Mouse (Mus musculus) midbrain, embryonic 15.5 days (tissue): ENCODE measurements around the gene Wrap73. TPM values are rescaled to one million over a fixed set of nuclear protein-coding genes. Genes with fewer than 3 reads are reported as not detected.

Experiments used
- ATAC-seq: fragments of 200-750 bp; cut with Nextera tagmentation; replicated peaks from 2 replicates; pipeline ENCODE4 v1.8.0; 2017; ENCODE audit warnings: moderate TSS enrichment
- H3K27ac ChIP-seq: fragments of 300-500 bp; sonication (generic); 2 replicates; pipeline ENCODE4 v1.5.1; 2015; ENCODE audit warnings: mild to moderate bottlenecking, inconsistent platforms
- H3K27me3 ChIP-seq: fragments of 300-500 bp; sonication (generic); replicated peaks from 2 replicates; pipeline ENCODE4 v1.6.1; 2015; ENCODE audit warnings: inconsistent platforms
- H3K36me3 ChIP-seq: fragments of 300-500 bp; sonication (generic); replicated peaks from 2 replicates; pipeline ENCODE4 v1.6.1; 2015; ENCODE audit warnings: inconsistent platforms
- H3K4me1 ChIP-seq: fragments of 300-500 bp; sonication (generic); 2 replicates; pipeline ENCODE4 v1.6.1; 2015; ENCODE audit warnings: inconsistent platforms
- H3K4me2 ChIP-seq: fragments of 300-500 bp; sonication (generic); 2 replicates; pipeline ENCODE4 v1.6.1; 2015; ENCODE audit warnings: inconsistent platforms, mild to moderate bottlenecking, moderate library complexity
- H3K4me3 ChIP-seq: fragments of 300-500 bp; sonication (generic); 2 replicates; pipeline ENCODE4 v1.5.1; 2015; ENCODE audit warnings: mild to moderate bottlenecking, inconsistent platforms
- H3K9ac ChIP-seq: fragments of 300-500 bp; sonication (generic); 2 replicates; pipeline ENCODE4 v1.6.1; 2015; ENCODE audit warnings: mild to moderate bottlenecking, inconsistent platforms
- H3K9me3 ChIP-seq: fragments of 300-500 bp; sonication (generic); 2 replicates; pipeline ENCODE4 v1.6.1; 2016; ENCODE audit warnings: inconsistent platforms
- WGBS: fragments of 180-500 bp; shearing (Covaris S2); methylation state at CpG from one replicate; pipeline ENCODE4 v1.1.7; 2015; ENCODE audit warnings: mixed read lengths; 5-methylcytosine and 5-hydroxymethylcytosine counted together
- polyA plus RNA-seq: library from polyadenylated mRNA; unstranded; fragments of >200 nt; fragmentation: Nextera tagmentation; extraction: Ambion mirVana; gene quantifications from 2 replicates; pipeline ENCODE4 v1.2.1, GENCODE M21; 2015

Gene Wrap73
- 46.6 and 53.9 TPM in 2 replicates for polyA plus RNA-seq

DNA sequence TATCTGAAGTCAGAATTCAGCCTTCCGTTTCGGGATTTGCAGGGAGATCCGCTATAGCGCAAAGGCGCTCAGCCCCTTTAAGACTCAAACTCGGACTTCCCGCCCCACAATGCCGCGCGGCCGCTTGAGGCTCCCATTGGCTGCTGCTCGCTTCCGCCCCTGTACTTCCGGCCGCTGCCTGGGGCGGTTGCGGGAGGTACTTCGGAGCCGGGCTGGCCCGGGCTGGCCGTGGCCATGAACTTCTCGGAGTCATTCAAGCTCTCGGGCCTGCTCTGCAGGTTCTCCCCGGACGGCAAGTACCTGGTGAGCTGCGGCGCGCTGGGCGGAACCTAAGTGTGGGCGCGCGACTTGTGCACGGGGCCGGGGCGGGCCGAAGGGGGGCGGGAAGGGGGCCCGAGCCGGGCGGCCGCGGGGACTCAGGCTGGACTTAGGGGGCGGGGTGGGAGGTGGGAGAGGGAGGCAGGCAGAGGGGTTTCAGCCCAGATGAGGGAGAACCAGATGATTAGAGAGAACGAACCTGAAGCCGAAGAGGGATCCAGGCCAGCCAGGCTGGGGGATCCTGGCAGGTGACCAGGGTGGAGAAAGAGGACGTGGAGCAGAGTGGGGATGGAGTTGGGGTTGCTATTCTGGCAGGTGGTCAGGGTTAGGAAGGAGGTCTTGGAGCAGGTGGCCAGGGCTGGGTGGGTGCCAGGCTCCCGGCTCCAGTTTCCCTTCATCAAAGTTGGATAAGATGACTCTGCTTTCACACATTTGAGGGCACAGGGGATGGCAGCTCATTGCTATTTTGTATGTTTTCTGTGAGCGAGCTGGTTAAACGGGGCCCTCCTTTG, at the start of gene Wrap73:
Wrap73 (plus strand) TSS at position 162 of the 830 bp plus-strand sequence.
- WGBS: 2% methylated on average over 49 of the region's 49 CpGs
- Histone ChIP-seq H3K27me3 (peaks cover 38% of the 10 kb centered on the region), H3K9me3 (no peaks in the 10 kb centered on the region), H3K4me1 (peaks cover 36% of the 10 kb centered on the region), H3K4me3 (peak within 1 kb of the TSS; percentile 97), H3K4me2 (peak within 1 kb of the TSS; percentile 94), H3K27ac (peak within 1 kb of the TSS; percentile 87), H3K9ac (peak within 1 kb of the TSS; percentile 59), H3K36me3 (peaks cover 8% of the 10 kb centered on the region; the same call in 1 of the 2 replicates)
- peak; percentile 97 for ATAC-seq

DNA sequence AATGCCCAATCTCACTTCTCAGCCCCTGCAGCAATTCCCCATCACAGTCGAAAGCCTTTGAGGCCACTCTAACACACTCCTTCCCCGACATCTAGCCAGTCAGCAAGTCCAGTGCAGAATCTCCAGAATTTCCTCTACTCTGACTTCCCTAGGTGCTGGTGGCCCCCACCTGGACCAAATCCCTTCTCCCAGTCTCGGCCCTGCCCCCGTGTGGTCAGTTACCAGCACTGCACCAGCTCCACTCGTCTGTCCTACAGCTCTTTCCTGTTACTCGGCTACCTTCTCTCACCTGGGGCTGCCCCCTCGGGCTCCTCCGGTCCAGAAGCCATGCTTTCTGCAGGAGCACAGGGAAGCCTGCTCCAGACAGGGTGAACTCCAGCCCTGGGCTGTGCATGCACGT, 49.0 kb upstream of the Wrap73 start:
- no peaks in the 10 kb centered on the region for H3K36me3 ChIP-seq
- WGBS: 30% methylated on average over 9 of the region's 9 CpGs
- H3K9me3 ChIP-seq: no peaks in the 10 kb centered on the region
- H3K4me3 ChIP-seq: no peak overlapping the region
- no peak overlapping the region for H3K9ac ChIP-seq
- H3K27me3 ChIP-seq: no peaks in the 10 kb centered on the region
- no peak overlapping the region for H3K4me2 ChIP-seq
- no peak overlapping the region for H3K27ac ChIP-seq
- no peaks in the 10 kb centered on the region for H3K4me1 ChIP-seq
- no peak for ATAC-seq

DNA sequence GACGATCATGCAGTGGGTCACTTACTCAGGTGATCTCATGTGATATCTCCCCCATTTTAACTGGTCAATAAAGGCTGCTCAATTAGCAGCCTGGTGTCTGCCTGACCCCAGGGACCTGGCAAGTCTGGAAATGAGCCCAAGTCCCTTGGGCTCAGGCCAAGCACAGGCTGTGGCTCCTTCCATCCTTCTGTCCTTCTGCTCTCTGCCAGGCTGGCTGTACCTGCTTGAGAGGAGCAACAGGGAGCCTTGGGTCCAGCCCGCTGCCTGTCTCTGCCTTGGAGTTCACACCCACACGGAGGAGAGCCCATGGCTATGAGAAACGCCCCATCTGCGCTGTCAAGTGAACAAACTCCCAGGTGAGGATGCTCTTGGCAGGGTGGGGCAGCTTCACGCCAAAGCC, 46.1 kb upstream of the Wrap73 start:
- Histone ChIP-seq H3K9ac (no peak overlapping the region), H3K9me3 (no peaks in the 10 kb centered on the region), H3K27ac (no peak overlapping the region), H3K4me3 (no peak overlapping the region), H3K4me1 (no peaks in the 10 kb centered on the region), H3K4me2 (no peak overlapping the region), H3K27me3 (no peaks in the 10 kb centered on the region), H3K36me3 (no peaks in the 10 kb centered on the region)
- 23% methylated on average over 6 of the region's 6 CpGs for WGBS
- ATAC-seq: no peak

DNA sequence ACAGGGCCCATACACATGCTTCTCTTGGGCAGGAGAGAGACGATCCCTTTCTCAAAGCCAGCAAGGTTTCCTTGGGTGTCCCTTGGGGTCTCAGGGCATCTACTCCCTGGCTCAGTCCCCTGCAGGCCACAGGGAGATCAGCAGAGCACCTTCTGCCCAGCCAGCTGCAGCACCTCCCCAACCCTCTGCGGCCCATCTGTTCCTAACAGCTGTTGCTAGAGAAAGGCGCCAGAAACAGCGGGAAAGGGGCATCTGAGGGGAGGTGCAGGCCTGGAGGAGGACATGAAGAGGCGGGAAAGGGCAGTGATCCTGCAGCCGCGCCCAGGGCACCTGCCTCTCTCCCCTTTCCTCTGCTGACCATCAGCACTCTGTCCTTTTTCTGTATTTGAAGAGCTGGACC, 42.8 kb upstream of the Wrap73 start:
- peaks cover 4% of the 10 kb centered on the region; the same call in 1 of the 2 replicates for H3K27me3 ChIP-seq
- no peak overlapping the region for H3K4me3 ChIP-seq
- WGBS: 55% methylated on average over 7 of the region's 7 CpGs
- H3K27ac ChIP-seq: no peak overlapping the region
- no peaks in the 10 kb centered on the region for H3K4me1 ChIP-seq
- no peaks in the 10 kb centered on the region for H3K36me3 ChIP-seq
- H3K9ac ChIP-seq: no peak overlapping the region
- H3K4me2 ChIP-seq: no peak overlapping the region
- ATAC-seq: no peak
- H3K9me3 ChIP-seq: no peaks in the 10 kb centered on the region

DNA sequence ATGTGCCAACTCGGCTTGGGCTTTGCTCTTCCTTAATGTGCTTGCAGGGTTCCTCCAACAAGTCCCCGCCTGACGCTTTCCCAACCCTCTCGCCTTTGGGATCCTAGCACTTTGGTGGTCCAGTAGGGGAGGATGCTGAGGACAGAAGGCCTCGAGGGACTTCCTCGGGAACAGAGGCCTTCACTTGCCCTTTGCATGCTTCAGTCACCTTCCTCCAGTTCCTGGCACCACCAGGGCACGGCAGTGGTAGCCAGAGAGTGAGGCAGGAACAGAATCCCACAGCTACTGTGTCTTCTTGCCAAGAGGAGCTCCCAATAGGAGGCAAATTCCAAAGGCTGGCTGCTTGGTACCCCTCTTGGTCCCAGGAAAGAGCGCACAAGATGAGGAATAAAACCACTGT, 38.8 kb upstream of the Wrap73 start:
- Histone ChIP-seq H3K9ac (no peak overlapping the region), H3K27ac (no peak overlapping the region), H3K4me3 (no peak overlapping the region), H3K4me1 (no peaks in the 10 kb centered on the region; the same call in 1 of the 2 replicates), H3K27me3 (peaks cover 7% of the 10 kb centered on the region; the same call in 1 of the 2 replicates), H3K4me2 (no peak overlapping the region), H3K36me3 (no peaks in the 10 kb centered on the region), H3K9me3 (no peaks in the 10 kb centered on the region)
- no peak for ATAC-seq
- WGBS: 81% methylated on average over 8 of the region's 8 CpGs

DNA sequence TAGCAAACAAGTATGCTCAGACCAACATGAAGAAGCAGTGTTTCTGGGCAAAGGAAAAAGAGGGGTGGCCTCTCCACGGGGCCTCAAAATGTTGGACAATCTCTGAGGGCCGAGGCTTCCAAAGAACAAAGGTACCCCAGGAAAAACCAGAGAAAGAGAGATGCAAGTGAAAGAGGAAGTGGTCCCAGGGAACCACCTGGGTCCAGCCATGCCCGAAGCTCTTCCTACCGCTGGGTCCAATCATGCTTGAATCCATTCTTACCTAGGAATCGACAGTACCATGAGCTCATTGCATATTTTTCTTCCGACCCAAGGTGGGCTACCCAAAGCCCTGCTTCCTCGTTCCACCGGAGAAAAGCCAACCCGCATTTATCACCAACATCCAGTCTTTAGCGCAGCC, 38.3 kb upstream of the Wrap73 start:
- WGBS: 88% methylated on average over 10 of the region's 10 CpGs
- no peaks in the 10 kb centered on the region for H3K36me3 ChIP-seq
- no peak overlapping the region for H3K4me3 ChIP-seq
- H3K4me2 ChIP-seq: no peak overlapping the region
- no peaks in the 10 kb centered on the region; the same call in 1 of the 2 replicates for H3K4me1 ChIP-seq
- no peak overlapping the region for H3K9ac ChIP-seq
- H3K9me3 ChIP-seq: no peaks in the 10 kb centered on the region
- no peak overlapping the region for H3K27ac ChIP-seq
- peaks cover 7% of the 10 kb centered on the region; the same call in 1 of the 2 replicates for H3K27me3 ChIP-seq
- no peak for ATAC-seq

DNA sequence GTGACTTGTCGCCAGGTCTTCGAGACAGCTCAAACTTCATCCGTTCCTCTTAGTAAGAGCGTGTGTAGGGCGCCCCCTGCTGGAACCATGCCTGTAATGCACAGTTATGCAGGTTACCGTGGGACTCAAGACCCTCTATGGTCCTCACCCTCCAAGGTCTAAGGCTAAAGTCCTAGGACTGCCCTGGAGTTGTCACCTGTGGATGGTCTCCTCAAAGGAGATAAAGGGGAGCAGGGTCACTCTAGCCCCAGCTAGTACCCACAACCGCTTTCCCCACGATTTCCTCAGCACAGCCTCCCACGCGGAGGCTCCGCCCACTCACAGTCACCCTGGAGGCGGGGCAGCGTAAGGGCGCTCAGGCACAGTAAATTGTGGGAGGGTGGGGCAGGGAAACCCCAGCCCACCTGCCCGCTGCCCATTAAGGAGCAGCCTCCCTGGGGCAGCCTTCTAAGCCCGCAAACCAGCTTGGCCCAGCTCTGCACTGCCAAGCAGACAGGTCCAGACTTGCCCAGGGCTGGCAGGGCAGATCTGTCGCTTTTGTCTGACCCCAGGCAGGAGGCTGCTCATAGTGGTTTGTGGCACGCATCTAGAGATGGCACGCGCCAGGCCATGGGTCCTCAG, 36.7 kb upstream of the Wrap73 start:
- Histone ChIP-seq H3K36me3 (no peaks in the 10 kb centered on the region), H3K9ac (no peak overlapping the region), H3K4me2 (peak overlapping the region; percentile 36), H3K9me3 (no peaks in the 10 kb centered on the region), H3K27me3 (peaks cover 7% of the 10 kb centered on the region; the same call in 1 of the 2 replicates), H3K4me1 (no peaks in the 10 kb centered on the region; the same call in 1 of the 2 replicates), H3K27ac (no peak overlapping the region), H3K4me3 (no peak overlapping the region; the same call in 1 of the 2 replicates)
- WGBS: 29% methylated on average over 20 of the region's 20 CpGs
- ATAC-seq: 0 out of 2 replicates have a peak, but pooled peaks have one; percentile 48

DNA sequence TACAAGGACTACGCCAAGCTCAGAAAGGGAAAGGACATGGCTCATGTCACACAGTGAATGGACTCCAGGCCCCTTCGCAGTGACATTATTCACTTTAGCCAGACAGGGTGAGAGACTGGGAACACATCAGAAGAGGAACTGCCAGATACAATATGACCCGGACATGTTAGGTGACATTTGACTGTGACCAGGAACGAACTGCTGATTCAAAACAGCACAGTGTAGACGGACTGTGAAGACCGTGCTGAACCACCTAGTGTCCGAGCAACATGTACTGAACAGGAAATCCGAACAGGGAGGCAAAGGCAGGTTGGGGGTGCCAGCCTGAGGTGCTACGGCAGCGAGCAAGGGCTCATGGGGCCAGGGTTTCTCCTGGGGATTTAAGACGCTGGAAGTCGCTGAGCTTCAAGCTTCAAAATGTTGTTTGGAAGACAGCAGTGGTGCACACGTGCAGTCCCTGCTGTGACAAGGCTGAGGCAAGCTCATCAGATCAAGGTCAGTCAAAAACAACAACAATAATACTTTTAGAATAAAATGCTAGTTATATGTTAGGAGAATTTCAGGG, 35.6 kb upstream of the Wrap73 start:
- H3K27me3 ChIP-seq: peaks cover 7% of the 10 kb centered on the region; the same call in 1 of the 2 replicates
- no peak overlapping the region for H3K4me3 ChIP-seq
- no peaks in the 10 kb centered on the region for H3K36me3 ChIP-seq
- WGBS: 76% methylated on average over 13 of the region's 13 CpGs
- no peaks in the 10 kb centered on the region for H3K9me3 ChIP-seq
- no peak overlapping the region for H3K9ac ChIP-seq
- no peak for ATAC-seq
- no peak overlapping the region for H3K4me2 ChIP-seq
- no peak overlapping the region for H3K27ac ChIP-seq
- H3K4me1 ChIP-seq: no peaks in the 10 kb centered on the region; the same call in 1 of the 2 replicates

DNA sequence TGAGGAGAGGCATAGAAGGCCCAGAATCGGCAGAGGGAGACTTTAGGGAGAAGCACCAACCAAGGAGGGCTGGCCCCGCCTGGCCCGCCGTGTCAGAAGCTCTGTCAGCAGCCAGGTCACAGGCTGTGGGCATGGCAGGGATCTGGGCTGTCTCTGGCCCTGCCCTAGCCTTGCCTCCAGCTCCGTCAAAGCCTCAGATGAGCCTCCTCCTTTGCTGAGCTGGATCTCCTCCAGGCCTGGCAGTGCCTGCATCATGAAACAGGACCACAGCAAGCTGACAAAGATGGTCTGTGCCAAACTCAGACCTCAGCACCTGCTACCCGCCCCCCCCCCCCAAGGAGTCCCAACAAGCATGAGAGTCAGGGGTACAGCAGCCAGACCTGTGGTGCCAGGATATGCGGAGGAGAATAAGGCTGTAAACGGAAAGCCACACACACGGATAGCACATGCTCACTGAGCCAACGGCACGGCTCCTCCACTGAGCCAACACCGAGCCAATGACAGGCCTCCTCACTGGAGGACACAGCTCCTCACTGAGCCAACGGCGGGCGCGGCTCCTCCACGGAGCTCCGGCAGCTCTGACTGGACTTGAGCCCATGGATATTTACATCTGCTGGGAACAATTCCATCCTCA, 32.8 kb upstream of the Wrap73 start:
- 58% methylated on average over 18 of the region's 18 CpGs for WGBS
- Histone ChIP-seq H3K4me2 (no peak overlapping the region), H3K27ac (no peak overlapping the region), H3K4me1 (no peaks in the 10 kb centered on the region; the same call in 1 of the 2 replicates), H3K27me3 (peaks cover 2% of the 10 kb centered on the region; the same call in 1 of the 2 replicates), H3K9ac (no peak overlapping the region), H3K9me3 (no peaks in the 10 kb centered on the region), H3K36me3 (no peaks in the 10 kb centered on the region), H3K4me3 (no peak overlapping the region)
- ATAC-seq: no peak

DNA sequence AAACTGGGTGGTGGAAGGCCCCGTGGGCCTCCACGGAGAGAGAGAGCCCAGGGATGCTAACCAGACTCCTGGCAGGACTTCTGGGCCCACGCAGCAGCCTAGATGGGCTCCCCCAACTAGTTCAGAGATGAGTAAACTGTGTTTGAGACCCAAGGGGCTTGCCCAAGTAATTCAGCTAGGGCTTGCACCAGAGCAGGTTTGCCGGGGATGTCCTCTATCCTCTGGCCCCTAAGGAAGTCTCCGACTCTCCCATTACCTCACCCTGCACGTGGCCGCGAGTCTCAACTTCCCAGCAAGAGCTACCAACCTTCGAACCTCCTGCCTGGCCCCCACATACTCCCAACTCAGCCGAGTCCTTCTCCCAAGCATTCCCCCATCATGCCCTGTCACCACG, 32.3 kb upstream of the Wrap73 start:
- H3K36me3 ChIP-seq: no peaks in the 10 kb centered on the region
- no peak overlapping the region for H3K4me3 ChIP-seq
- no peaks in the 10 kb centered on the region; the same call in 1 of the 2 replicates for H3K4me1 ChIP-seq
- no peak overlapping the region for H3K4me2 ChIP-seq
- H3K9me3 ChIP-seq: no peaks in the 10 kb centered on the region
- 82% methylated on average over 11 of the region's 11 CpGs for WGBS
- no peak for ATAC-seq
- H3K9ac ChIP-seq: no peak overlapping the region
- H3K27me3 ChIP-seq: peaks cover 2% of the 10 kb centered on the region; the same call in 1 of the 2 replicates
- no peak overlapping the region for H3K27ac ChIP-seq

DNA sequence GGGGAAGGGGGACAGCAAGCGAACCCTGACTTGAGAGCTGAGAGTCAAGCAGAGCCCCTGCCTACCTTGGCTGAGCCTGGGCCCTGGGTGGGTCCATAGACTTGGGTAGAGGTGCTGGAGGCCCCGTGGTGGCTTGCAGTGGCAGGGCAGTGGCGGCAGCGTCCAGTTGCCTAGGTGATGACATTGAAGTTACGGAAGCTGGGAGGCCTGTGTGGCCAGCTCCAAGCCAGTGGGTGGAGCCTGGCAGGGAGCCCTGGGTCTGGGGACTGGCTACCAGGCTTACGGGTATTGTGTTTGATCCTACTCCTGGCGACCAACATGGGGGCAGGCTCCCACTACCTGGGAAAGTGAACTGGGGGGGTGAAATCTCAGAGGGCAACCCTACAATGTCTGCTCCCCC, 25.8 kb upstream of the Wrap73 start:
- Histone ChIP-seq H3K4me1 (no peaks in the 10 kb centered on the region), H3K27me3 (no peaks in the 10 kb centered on the region), H3K4me3 (no peak overlapping the region), H3K4me2 (no peak overlapping the region), H3K9ac (no peak overlapping the region), H3K9me3 (no peaks in the 10 kb centered on the region), H3K36me3 (no peaks in the 10 kb centered on the region), H3K27ac (no peak overlapping the region)
- WGBS: 38% methylated on average over 7 of the region's 7 CpGs
- no peak for ATAC-seq

DNA sequence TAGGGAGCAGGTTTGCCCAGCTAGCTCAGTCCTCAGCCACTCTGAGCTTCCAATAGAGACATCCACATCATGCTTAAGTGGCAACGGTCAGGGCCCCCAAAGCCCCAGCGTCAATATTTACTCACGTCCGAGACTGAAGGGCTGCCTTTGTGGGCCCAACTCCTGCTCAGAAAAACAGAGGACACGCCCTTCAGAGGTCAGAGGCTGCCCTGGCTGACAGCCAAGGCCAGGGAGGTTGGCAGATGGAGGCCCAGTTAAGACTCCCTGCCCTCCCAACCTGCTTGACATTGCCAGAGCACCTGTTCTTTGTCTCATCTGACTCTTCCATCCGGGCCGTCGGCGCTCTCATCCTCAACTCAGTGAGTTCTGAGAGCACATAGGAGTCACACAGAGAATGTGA, 23.4 kb upstream of the Wrap73 start:
- Histone ChIP-seq H3K9me3 (no peaks in the 10 kb centered on the region), H3K27me3 (no peaks in the 10 kb centered on the region), H3K27ac (no peak overlapping the region), H3K9ac (no peak overlapping the region), H3K36me3 (no peaks in the 10 kb centered on the region), H3K4me2 (no peak overlapping the region), H3K4me3 (no peak overlapping the region), H3K4me1 (no peaks in the 10 kb centered on the region)
- ATAC-seq: no peak
- 65% methylated on average over 9 of the region's 9 CpGs for WGBS
